Mouse (Mus musculus) gonadal fat pad, adult 2 months (tissue): Measurements from ENCODE around the gene Foxo6. TPM values are rescaled to one million over a fixed set of nuclear protein-coding genes. Genes with fewer than 3 reads are reported as not detected.

ENCODE experiments used
- polyA plus RNA-seq: library from polyadenylated mRNA; depleted of rRNA; stranded (reverse); fragments of >200 nt; gene quantifications from 2 replicates; pipeline ENCODE4 v1.2.3, GENCODE M21; 2012; rRNA removed

The Foxo6 gene
- polyA plus RNA-seq, 1 experiment = 0.63 TPM

Other genes with a start within 250 kb of the Foxo6 start
- gene AL607142.1, start 222.4 kb downstream of the Foxo6 start, polyA plus RNA-seq = not detected in 2 replicates
- 0.24 TPM in 2 replicates for gene Edn2, start 126.1 kb downstream of the Foxo6 start, polyA plus RNA-seq
- 41.2 and 47.9 TPM in 2 replicates for gene Scmh1, start 117.9 kb upstream of the Foxo6 start, polyA plus RNA-seq
- gene Slfnl1, start 244.9 kb upstream of the Foxo6 start, polyA plus RNA-seq = 3.8 and 3.9 TPM in 2 replicates